Mouse (Mus musculus) neural tube, embryonic 15.5 days (tissue): ENCODE results near the gene Lysmd2. TPM values are rescaled to one million over a fixed set of nuclear protein-coding genes. Genes with fewer than 3 reads are reported as not detected.

Source experiments
- ATAC-seq: fragments of 200-750 bp; cut with Nextera tagmentation; 2 replicates; pipeline ENCODE4 v1.8.0; 2017; ENCODE audit warnings: mild to moderate bottlenecking, moderate TSS enrichment, moderate library complexity; ENCODE audit not compliant: low FRiP score
- H3K27ac ChIP-seq: fragments of 300-500 bp; sonication (generic); replicated peaks from 2 replicates; pipeline ENCODE4 v1.5.1; 2015; ENCODE audit warnings: mild to moderate bottlenecking, inconsistent platforms
- H3K27me3 ChIP-seq: fragments of 300-500 bp; sonication (generic); replicated peaks from 2 replicates; pipeline ENCODE4 v1.6.1; 2015; ENCODE audit warnings: inconsistent platforms
- H3K36me3 ChIP-seq: fragments of 300-500 bp; sonication (generic); 2 replicates; pipeline ENCODE4 v1.6.1; 2015; ENCODE audit warnings: inconsistent platforms
- H3K4me1 ChIP-seq: fragments of 300-500 bp; sonication (generic); 2 replicates; pipeline ENCODE4 v1.6.1; 2015; ENCODE audit warnings: inconsistent platforms
- H3K4me2 ChIP-seq: fragments of 300-500 bp; sonication (generic); 2 replicates; pipeline ENCODE4 v1.6.1; 2015; ENCODE audit warnings: inconsistent platforms, mild to moderate bottlenecking, moderate library complexity
- H3K4me3 ChIP-seq: fragments of 300-500 bp; sonication (generic); replicated peaks from 2 replicates; pipeline ENCODE4 v1.5.1; 2015; ENCODE audit warnings: mild to moderate bottlenecking, inconsistent platforms
- H3K9ac ChIP-seq: fragments of 300-500 bp; sonication (generic); replicated peaks from 2 replicates; pipeline ENCODE4 v1.6.1; 2015; ENCODE audit warnings: mild to moderate bottlenecking, inconsistent platforms
- H3K9me3 ChIP-seq: fragments of 300-500 bp; sonication (generic); replicated peaks from 2 replicates; pipeline ENCODE4 v1.6.1; 2016; ENCODE audit warnings: inconsistent platforms
- WGBS: fragments of 180-500 bp; shearing (Covaris S2); methylation state at CpG from one replicate; pipeline ENCODE4 v1.1.7; 2015; ENCODE audit warnings: mixed read lengths; 5-methylcytosine and 5-hydroxymethylcytosine counted together
- polyA plus RNA-seq: library from polyadenylated mRNA; unstranded; fragments of >200 nt; fragmentation: Nextera tagmentation; extraction: Ambion mirVana; gene quantifications from 2 replicates; pipeline ENCODE4 v1.2.1, GENCODE M21; 2015

The Lysmd2 gene
- polyA plus RNA-seq: 33.8 and 39.5 TPM in 2 replicates

- Histone ChIP-seq H3K4me3 (peak within 1 kb of the TSS; percentile 75), H3K36me3 (no peaks in the 10 kb centered on the region), H3K9ac (peak within 1 kb of the TSS; percentile 94), H3K27ac (peak within 1 kb of the TSS; percentile 96), H3K27me3 (no peaks in the 10 kb centered on the region), H3K9me3 (no peaks in the 10 kb centered on the region), H3K4me2 (peak within 1 kb of the TSS; percentile 90), H3K4me1 (peaks cover 19% of the 10 kb centered on the region)
- peak; percentile 91 for ATAC-seq
- WGBS: under 1% methylated on average over 89 of the region's 94 CpGs
Measured at GRCm38 (mm10) chr9:75625556-75626307, at the start of gene Lysmd2. Gene Lysmd2, plus strand, starts transcription at chr9:75625741.

GRCm38 (mm10) chr9:75579321-75579720 is 46.2 kb upstream of the Lysmd2 start:
- ATAC-seq: no peak
- peaks cover 89% of the 10 kb centered on the region for H3K36me3 ChIP-seq
- no peak overlapping the region for H3K27ac ChIP-seq
- H3K9me3 ChIP-seq: no peaks in the 10 kb centered on the region
- no peak overlapping the region for H3K4me3 ChIP-seq
- no peak overlapping the region for H3K4me2 ChIP-seq
- no peaks in the 10 kb centered on the region for H3K4me1 ChIP-seq
- 93% methylated on average over 6 of the region's 6 CpGs for WGBS
- no peaks in the 10 kb centered on the region for H3K27me3 ChIP-seq
- H3K9ac ChIP-seq: no peak overlapping the region

- no peaks in the 10 kb centered on the region for H3K4me1 ChIP-seq
- no peak overlapping the region for H3K27ac ChIP-seq
- WGBS: 58% methylated on average over 7 of the region's 7 CpGs
- no peak overlapping the region for H3K4me2 ChIP-seq
- no peaks in the 10 kb centered on the region for H3K27me3 ChIP-seq
- no peak overlapping the region for H3K4me3 ChIP-seq
- H3K9ac ChIP-seq: no peak overlapping the region
- H3K36me3 ChIP-seq: peaks cover 88% of the 10 kb centered on the region
- no peak for ATAC-seq
- no peaks in the 10 kb centered on the region for H3K9me3 ChIP-seq
Measured at GRCm38 (mm10) chr9:75581694-75582350, 43.7 kb upstream of the Lysmd2 start.

- H3K4me2 ChIP-seq: no peak overlapping the region
- no peaks in the 10 kb centered on the region for H3K4me1 ChIP-seq
- no peaks in the 10 kb centered on the region for H3K9me3 ChIP-seq
- 0 out of 2 replicates have a peak, but pooled peaks have one; percentile 28 for ATAC-seq
- H3K36me3 ChIP-seq: peaks cover 97% of the 10 kb centered on the region
- WGBS: 69% methylated on average over 15 of the region's 15 CpGs
- no peak overlapping the region for H3K9ac ChIP-seq
- H3K27me3 ChIP-seq: no peaks in the 10 kb centered on the region
- no peak overlapping the region; the same call in 1 of the 2 replicates for H3K27ac ChIP-seq
- no peak overlapping the region for H3K4me3 ChIP-seq
Measured at GRCm38 (mm10) chr9:75589850-75590790, 35.4 kb upstream of the Lysmd2 start.

GRCm38 (mm10) chr9:75593481-75593880 is 32.1 kb upstream of the Lysmd2 start:
- Histone ChIP-seq H3K4me2 (no peak overlapping the region), H3K4me3 (no peak overlapping the region), H3K4me1 (no peaks in the 10 kb centered on the region), H3K9ac (no peak overlapping the region), H3K27me3 (no peaks in the 10 kb centered on the region), H3K36me3 (peaks cover 76% of the 10 kb centered on the region), H3K9me3 (no peaks in the 10 kb centered on the region), H3K27ac (no peak overlapping the region)
- ATAC-seq: peak; percentile 18; the same call in 1 of the 2 replicates
- 80% methylated on average over 5 of the region's 5 CpGs for WGBS

GRCm38 (mm10) chr9:75597036-75597435 is 28.5 kb upstream of the Lysmd2 start:
- no peaks in the 10 kb centered on the region for H3K9me3 ChIP-seq
- peaks cover 42% of the 10 kb centered on the region for H3K36me3 ChIP-seq
- H3K4me3 ChIP-seq: no peak overlapping the region
- no peak for ATAC-seq
- H3K27me3 ChIP-seq: no peaks in the 10 kb centered on the region
- WGBS: 92% methylated on average over 13 of the region's 13 CpGs
- no peak overlapping the region for H3K27ac ChIP-seq
- H3K4me2 ChIP-seq: no peak overlapping the region
- no peak overlapping the region for H3K9ac ChIP-seq
- H3K4me1 ChIP-seq: peaks cover 27% of the 10 kb centered on the region

- no peak for ATAC-seq
- Histone ChIP-seq H3K9me3 (no peaks in the 10 kb centered on the region), H3K27me3 (no peaks in the 10 kb centered on the region), H3K4me2 (no peak overlapping the region), H3K27ac (no peak overlapping the region), H3K4me3 (no peak overlapping the region), H3K36me3 (peaks cover 36% of the 10 kb centered on the region), H3K9ac (no peak overlapping the region), H3K4me1 (peaks cover 27% of the 10 kb centered on the region)
- 69% methylated on average over 4 of the region's 4 CpGs for WGBS
Measured at GRCm38 (mm10) chr9:75597596-75597995, 27.9 kb upstream of the Lysmd2 start.

- Histone ChIP-seq H3K9me3 (no peaks in the 10 kb centered on the region), H3K4me1 (peaks cover 27% of the 10 kb centered on the region), H3K27ac (peak overlapping the region; percentile 67; the same call in 1 of the 2 replicates), H3K4me2 (no peak overlapping the region), H3K4me3 (no peak overlapping the region), H3K27me3 (no peaks in the 10 kb centered on the region), H3K36me3 (peaks cover 20% of the 10 kb centered on the region), H3K9ac (no peak overlapping the region)
- ATAC-seq: peak; percentile 91
- 43% methylated on average over 5 of the region's 5 CpGs for WGBS
Measured at GRCm38 (mm10) chr9:75599191-75599841, 26.2 kb upstream of the Lysmd2 start.

- peaks cover 21% of the 10 kb centered on the region for H3K36me3 ChIP-seq
- H3K4me3 ChIP-seq: no peak overlapping the region
- 67% methylated on average over 7 of the region's 7 CpGs for WGBS
- no peak for ATAC-seq
- H3K4me2 ChIP-seq: 0 out of 2 replicates have a peak overlapping the region, but pooled peaks have one; percentile 2
- peak overlapping the region; percentile 67; the same call in 1 of the 2 replicates for H3K27ac ChIP-seq
- no peaks in the 10 kb centered on the region for H3K9me3 ChIP-seq
- peaks cover 27% of the 10 kb centered on the region for H3K4me1 ChIP-seq
- no peaks in the 10 kb centered on the region for H3K27me3 ChIP-seq
- no peak overlapping the region for H3K9ac ChIP-seq
Measured at GRCm38 (mm10) chr9:75600166-75600934, 25.2 kb upstream of the Lysmd2 start.

- Histone ChIP-seq H3K27me3 (no peaks in the 10 kb centered on the region), H3K9ac (no peak overlapping the region)
- WGBS: 51% methylated on average over 12 of the region's 12 CpGs
Measured at GRCm38 (mm10) chr9:75601510-75601909, 24.0 kb upstream of the Lysmd2 start.

More at GRCm38 (mm10) chr9:75601510-75601909, 24.0 kb upstream of the Lysmd2 start:
- Histone ChIP-seq H3K4me1 (peaks cover 27% of the 10 kb centered on the region), H3K27ac (no peak overlapping the region; the same call in 1 of the 2 replicates), H3K36me3 (peaks cover 15% of the 10 kb centered on the region), H3K4me2 (no peak overlapping the region), H3K4me3 (no peak overlapping the region), H3K9me3 (no peaks in the 10 kb centered on the region)
- no peak for ATAC-seq
